Mouse (Mus musculus) testis, postnatal 10 days (tissue): ENCODE data around the gene Sympk.

Source experiments
- DNase-seq: peaks from one replicate; pipeline ENCODE4 v3.0.0; 2021; ENCODE audit warnings: low spot score

Gene Sympk

GRCm38 (mm10) chr7:19084277-19084771 lies 60.1 kb downstream of the Sympk start:
- no peak for DNase-seq

- peak; percentile 59 for DNase-seq
Observed at GRCm38 (mm10) chr7:19084921-19085473, 60.8 kb downstream of the Sympk start.

DNA sequence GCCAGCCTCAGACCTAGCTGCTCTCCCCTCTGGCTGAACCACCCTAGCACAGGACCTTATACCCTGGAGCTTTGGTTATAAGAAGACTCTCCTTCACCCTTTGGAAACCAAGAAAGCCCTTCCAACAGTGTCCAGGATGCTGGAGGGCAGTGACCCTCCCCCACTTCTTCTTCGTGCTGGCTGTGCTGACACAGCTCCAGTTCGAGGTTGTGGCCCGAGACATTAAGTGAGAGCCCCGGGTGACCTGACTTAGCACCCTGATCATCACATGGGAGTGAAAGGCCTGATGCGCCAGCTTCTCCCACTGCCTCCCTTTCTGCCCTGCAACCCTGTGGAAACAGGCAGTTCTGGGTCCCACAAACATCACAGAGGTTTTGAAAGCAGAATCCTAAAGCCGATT lies 61.3 kb downstream of the Sympk start:
- DNase-seq, result no peak

DNA sequence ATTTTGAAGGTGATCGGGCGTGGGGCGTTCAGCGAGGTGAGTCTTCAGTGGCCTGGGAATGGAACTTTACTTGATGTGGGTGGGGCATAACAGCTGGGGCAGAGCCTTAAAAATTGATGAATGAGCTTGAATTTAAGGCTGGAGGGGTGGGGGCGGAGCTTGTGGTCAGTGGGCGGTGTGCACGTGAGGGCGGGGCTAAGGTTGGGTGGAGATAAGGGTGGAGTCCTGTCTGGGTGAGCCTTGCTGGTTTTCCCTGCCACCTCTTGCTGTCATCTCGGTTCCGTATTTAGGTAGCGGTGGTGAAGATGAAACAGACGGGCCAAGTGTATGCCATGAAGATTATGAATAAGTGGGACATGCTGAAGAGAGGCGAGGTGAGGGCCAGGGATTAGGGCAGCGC lies 61.9 kb downstream of the Sympk start:
- peak; percentile 79 for DNase-seq

- DNase-seq, result no peak
Observed at GRCm38 (mm10) chr7:19086760-19087159, 62.6 kb downstream of the Sympk start.

GRCm38 (mm10) chr7:19088813-19089212 lies 64.6 kb downstream of the Sympk start:
- peak; percentile 83 for DNase-seq

DNA sequence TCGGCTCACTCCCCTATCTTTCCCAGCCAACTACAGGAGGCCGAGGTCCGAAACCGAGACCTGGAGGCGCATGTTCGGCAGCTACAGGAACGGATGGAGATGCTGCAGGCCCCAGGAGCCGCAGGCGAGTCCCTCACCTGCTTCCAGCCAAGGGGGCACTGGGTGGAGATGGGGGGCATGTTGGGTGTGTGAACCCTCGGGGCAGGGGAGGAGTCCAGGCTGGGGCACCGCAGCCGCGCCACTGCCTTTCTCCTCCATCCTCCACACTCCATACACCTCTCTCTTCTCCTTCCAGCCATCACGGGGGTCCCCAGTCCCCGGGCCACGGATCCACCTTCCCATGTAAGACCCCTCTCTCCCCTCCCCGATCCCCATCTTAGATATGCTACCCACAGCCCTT lies 67.7 kb downstream of the Sympk start:
- no peak for DNase-seq

- peak; percentile 79 for DNase-seq
Observed at GRCm38 (mm10) chr7:19092381-19093173, 68.4 kb downstream of the Sympk start.

DNA sequence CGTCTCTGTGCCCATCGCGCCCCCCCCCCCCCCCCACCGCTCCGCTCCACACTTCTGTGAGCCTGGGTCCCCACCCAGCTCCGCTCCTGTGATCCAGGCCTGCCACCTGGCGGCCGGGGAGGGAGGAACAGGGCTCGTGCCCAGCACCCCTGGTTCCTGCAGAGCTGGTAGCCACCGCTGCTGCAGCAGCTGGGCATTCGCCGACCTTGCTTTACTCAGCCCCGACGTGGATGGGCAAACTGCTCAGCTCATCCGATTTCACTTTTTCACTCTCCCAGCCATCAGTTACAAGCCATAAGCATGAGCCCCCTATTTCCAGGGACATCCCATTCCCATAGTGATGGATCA lies 69.0 kb downstream of the Sympk start:
- DNase-seq, result peak; percentile 93

DNA sequence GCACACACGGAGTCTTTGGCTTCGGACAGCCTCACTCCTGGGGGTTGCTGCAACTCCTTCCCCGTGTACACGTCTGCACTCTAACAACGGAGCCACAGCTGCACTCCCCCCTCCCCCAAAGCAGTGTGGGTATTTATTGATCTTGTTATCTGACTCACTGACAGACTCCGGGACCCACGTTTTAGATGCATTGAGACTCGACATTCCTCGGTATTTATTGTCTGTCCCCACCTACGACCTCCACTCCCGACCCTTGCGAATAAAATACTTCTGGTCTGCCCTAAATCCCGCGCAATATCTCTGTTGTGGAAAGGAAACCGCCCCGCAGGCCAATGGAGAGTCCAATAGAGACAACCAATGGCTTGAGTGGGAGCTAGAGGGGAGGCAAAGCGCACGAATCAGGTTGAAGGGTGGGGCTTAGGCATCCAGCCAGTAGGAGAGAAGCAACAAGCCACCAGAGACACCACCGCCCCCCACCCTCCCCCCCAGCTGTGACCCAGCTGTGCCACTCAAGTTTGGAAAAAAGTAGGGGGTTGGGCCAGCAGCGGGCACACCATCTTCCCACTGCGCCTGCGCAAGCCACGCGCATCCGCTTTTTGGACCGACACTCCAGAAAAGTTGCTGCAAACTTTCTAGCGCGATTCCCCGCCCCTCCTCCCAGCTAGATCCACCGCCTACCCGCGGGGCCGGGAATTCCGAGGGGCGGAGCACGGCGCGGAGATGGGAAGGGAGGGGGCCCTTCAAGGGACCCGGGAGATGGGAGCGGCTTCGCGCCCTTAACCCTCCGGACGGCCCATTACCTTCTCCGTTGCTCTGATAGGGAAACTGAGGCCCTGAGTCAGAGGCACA lies 69.6 kb downstream of the Sympk start:
- DNase-seq, result peak; percentile 98

- peak; percentile 79 for DNase-seq
Observed at GRCm38 (mm10) chr7:19094471-19094825, 70.3 kb downstream of the Sympk start, which contains the start of gene Six5. Six5 (plus strand) TSS chr7:19094594.

- DNase-seq, result peak; percentile 79
Observed at GRCm38 (mm10) chr7:19094826-19095750, 70.9 kb downstream of the Sympk start.

DNA sequence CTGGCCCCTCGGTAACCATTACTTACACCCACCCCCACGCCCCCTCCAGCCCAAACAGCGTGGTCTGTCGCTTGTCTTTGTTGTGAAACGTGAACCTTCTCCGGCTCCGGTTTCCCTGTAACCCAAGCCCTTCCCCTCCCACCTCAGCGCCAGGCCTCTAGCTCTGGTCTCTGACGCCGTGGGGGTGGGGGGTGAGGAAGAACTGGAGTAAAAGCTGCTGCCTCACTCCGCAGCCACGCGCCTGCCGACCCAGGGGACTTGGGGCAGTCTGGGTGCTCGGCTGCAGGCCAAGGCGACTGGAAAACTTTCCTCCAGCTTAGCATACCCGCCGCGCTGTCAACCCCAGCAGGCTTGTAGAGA lies 71.6 kb downstream of the Sympk start:
- DNase-seq, result peak; percentile 83

DNA sequence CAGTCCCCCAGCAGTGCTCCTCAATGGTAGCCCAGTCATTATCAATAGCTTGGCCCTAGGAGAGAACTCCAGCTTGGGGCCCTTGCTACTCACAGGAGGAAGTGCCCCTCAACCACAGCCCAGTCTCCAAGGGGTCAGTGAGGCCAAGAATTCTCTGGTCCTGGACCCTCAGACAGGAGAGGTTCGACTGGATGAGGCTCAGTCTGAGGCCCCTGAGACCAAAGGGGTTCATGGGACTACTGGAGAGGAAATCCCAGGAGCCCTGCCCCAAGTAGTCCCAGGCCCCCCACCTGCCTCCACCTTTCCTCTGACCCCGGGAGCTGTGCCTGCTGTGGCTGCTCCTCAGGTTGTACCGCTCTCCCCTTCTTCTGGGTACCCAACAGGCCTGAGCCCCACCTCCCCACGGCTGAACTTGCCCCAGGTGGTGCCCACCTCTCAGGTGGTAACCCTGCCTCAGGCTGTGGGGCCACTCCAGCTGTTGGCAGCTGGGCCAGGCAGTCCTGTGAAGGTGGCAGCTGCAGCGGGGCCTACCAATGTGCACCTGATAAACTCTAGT lies 72.3 kb downstream of the Sympk start:
- no peak for DNase-seq

- DNase-seq, result no peak
Observed at GRCm38 (mm10) chr7:19097217-19097616, 73.0 kb downstream of the Sympk start.

- DNase-seq, result no peak
Observed at GRCm38 (mm10) chr7:19097863-19098262, 73.7 kb downstream of the Sympk start.

DNA sequence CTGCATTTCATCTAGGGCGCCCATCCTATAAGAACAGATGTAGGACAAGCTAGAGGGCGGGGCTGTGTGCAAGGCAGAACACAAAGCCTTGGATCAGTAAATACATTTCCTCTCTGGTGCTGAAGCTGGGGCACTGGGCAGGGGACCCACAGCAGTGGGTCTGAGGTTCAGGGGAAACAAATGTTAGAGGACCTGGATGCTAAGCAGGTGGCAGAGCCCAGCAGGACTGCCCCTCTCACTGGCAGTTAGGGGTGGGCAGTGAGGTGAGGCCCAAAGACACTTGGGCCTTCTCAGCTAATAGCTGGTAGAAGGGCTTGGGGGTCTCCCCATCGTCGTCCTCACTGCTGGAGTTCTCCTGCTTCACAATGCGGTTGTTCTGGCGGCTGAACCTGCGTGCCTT lies 74.6 kb downstream of the Sympk start:
- no peak for DNase-seq

- no peak for DNase-seq
Observed at GRCm38 (mm10) chr7:19100290-19100689, 76.1 kb downstream of the Sympk start.

DNA sequence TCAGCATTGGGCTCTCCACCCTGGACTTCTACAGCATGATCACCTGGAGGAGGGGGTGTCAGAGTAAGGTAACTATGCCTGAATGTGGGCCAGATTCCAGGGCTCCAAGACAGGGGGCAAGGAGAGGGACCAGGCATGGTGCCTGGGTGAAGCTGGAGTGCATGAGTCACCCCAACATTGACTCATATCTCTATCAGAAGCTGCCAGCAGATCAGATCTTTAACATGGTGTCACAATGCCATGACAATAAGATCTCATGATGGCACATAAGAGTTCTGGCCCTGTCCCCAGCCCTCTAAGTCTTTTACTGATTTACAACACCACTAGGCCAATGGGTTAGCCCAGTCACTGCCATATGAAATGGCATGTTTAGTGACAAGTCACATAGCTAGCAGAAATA lies 79.6 kb downstream of the Sympk start:
- DNase-seq, result no peak
